Mouse (Mus musculus) T-helper 2 cell (primary cell): ENCODE data around the gene Pxmp2.

Experiments
- in situ Hi-C: fragments of 300-600 bp; cut with MboI, MseI; formaldehyde crosslinking; loops from one replicate; pipeline ENCODE4 v1.15.1; 2025; ENCODE audit warnings: high pct_unique_total_duplicates

Gene Pxmp2

GRCm38 (mm10) chr5:110285770-110286445 is at the start of gene Pxmp2, which contains the start of gene Pole:
Gene Pxmp2 (minus strand): TSS chr5:110286186.
Gene Pole (plus strand): TSS chr5:110286306.
- in situ Hi-C loops: loop anchor here (10.0 kb wide), 1 partner anchor 731 kb away; the partner anchor contains the start of gene Crlf2

GRCm38 (mm10) chr5:110330508-110330907 is 44.5 kb upstream of the Pxmp2 start:
- in situ Hi-C loops: no loop called here

DNA sequence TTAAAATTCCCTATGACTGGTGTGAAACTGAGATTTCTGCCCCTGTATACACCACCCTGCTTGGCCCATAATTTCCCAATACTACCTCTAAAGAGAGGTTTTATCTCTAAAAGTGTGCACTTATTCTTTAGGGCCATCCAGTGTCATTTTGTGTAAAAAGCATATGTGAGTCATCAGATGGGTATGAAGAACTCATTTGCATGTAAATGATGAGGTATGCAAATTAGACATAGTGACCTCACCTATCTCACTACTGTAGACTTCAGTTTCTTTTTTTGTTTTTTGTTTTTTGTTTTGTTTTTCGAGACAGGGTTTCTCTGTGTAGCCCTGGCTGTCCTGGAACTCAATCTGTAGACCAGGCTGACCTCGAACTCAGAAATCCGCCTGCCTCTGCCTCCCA is 27.1 kb upstream of the Pxmp2 start:
- in situ Hi-C loops: loop anchor here (25.0 kb wide), 1 partner anchor 1726 kb away; no protein-coding TSS in a partner anchor

DNA sequence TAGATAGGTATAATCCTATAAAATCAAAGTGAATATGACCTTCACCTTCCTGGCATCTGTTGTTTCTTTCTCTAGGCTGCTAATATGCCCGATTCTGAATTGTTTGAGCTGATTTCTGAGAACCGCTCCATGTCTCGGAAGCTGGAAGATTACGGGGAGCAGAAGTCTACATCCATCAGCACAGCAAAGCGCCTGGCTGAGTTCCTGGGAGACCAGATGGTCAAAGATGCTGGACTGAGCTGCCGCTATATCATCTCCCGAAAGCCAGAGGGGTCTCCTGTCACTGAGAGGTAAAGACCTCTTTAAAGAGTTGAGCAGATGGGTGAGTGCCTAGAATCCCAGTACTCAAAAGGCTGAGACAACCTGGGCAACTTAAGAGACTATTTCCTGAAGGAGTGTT is 22.9 kb upstream of the Pxmp2 start:
- in situ Hi-C loops: loop anchor here (10.0 to 25.0 kb wide), 2 partner anchors 406 to 1722 kb away; no protein-coding TSS in a partner anchor

- in situ Hi-C loops: loop anchor here (10.0 to 25.0 kb wide), 2 partner anchors 414 to 1713 kb away; no protein-coding TSS in a partner anchor
Measured at GRCm38 (mm10) chr5:110300591-110300990, 14.6 kb upstream of the Pxmp2 start.

DNA sequence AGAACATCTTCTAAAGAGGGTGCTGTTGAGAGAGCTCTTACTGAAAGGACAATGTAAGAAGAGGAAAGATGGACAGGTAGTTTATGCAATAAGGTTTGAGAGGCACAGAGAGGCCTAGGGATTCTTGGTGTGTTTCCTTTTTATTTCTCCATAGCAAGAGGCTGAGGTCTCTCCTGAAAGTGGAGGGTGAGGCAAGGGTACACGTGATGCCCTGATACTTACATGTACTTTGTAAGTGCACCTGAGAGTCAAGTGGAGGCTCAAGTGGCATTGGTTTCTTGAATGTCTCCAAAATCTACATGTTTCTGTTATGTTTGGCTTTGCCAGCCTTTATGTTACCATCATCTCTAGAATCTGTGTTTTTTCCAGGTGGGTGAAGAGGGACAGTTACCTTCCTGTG is 10.7 kb upstream of the Pxmp2 start:
- in situ Hi-C loops: no loop called here

DNA sequence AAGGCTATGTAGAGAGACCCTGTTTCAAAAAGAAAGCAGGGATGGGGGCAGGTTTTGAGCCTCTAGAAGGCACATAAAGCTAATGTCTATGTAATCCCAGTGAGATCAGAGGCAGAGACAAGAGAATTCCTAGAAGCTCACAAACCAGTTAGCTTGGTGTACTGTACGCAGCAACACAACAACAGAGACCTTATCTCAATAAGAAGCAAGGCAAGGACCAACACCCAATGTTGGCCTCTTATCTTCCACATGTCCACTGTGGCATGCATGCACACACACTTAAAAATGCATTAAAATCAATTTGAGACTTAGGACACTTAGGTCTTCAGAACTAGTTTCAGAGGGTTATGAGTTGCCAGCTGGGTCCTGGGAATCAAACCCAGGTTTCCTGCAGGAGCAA is 5.7 kb upstream of the Pxmp2 start:
- in situ Hi-C loops: no loop called here

GRCm38 (mm10) chr5:110287084-110287475 is 1.1 kb upstream of the Pxmp2 start:
- in situ Hi-C loops: loop anchor here (10.0 kb wide), 1 partner anchor 732 kb away; the partner anchor contains the start of gene Crlf2

DNA sequence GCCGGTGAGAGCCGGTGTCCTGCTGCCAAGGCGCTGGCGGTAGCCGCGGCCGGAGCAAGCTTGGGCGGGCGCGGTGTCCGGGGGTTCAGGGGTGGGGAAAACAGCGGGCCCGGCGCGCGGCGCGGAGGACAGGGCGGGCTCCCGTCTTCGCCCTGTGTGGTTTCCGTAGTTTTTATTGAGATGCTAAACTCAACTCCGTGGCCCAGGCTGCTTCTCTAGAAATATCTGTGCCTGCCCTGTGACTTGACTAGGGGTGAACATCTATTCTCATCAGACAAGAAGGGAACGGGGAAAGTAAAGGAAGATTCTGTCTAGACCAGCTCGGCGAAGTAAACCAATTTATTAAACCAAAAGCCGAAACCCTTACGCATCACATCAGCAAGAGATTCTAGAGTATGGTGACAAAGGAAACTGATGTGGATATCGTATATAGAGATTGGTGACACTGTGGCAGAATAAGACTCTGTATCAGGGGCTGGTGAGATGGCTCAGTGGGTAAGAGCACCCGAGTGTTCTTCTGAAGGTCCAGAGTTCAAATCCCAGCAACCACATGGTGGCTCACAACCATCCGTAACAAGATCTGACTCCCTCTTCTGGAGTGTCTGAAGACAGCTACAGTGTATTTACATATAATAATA is 579 bp upstream of the Pxmp2 start:
- in situ Hi-C loops: loop anchor here (10.0 kb wide), 1 partner anchor 732 kb away; the partner anchor contains the start of gene Crlf2

GRCm38 (mm10) chr5:110285156-110285555 is 830 bp downstream of the Pxmp2 start:
- in situ Hi-C loops: loop anchor here (10.0 kb wide), 1 partner anchor 730 kb away; the partner anchor contains the start of gene Crlf2

DNA sequence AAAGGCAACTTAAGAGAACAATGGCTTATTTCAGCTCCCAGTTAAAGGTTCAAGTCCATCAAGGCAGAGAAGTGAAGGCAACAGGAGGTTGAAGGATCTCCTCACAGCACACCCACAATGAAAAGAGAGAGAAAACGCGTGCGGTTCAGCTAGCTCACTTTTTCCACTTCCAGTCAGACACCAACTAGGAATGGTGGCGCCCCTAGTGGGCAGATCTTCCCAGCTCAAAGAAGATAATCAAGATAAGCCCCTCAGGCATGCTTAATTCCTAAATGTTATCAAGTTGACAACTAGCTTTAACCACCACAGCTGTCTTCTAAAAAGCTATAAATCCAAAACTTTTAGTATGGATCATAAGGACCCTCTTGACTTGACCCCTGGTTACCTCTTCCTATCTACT is 1.4 kb downstream of the Pxmp2 start:
- in situ Hi-C loops: loop anchor here (5.0 to 10.0 kb wide), 2 partner anchors 52 to 730 kb away; partner anchors contain the start of genes Ankle2 and Crlf2

DNA sequence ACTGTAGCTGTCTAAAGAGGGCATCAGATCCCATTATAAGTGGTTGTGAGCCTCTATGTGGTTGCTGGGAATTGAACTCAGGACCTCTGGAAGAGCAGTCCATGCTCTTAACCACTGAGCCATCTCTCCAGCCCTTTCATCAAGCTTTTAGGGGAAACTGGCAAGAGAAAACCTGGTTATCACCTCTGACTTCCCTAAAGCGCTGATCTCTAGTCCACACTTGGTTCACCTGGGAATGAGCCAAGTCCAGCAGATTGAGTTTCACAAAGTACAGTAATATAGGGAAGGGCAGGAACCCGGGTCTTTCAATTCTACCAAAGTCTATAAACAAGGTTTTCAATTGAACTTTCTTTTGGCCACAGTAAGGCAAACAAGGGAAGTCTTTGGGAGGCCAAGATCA is 4.0 kb downstream of the Pxmp2 start:
- in situ Hi-C loops: loop anchor here (5.0 to 10.0 kb wide), 2 partner anchors 50 to 727 kb away; partner anchors contain the start of genes Ankle2 and Crlf2

DNA sequence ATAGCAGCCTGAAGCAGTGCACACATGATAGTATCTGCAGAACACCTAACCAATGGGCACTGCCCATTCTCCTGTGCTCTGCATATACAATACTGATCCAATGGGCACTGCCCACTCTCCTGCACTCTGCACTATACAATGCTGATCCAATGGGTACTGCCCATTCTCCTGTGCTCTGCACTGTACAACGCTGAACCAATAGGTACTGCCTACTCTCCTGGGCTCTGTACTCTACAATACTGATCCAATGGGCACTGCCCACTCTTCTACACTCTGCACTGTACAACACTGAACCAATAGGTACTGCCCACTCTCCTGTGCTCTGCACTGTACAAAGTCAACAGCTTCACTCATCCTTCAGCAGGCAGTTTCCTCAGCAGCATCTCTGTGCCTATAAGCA is 9.1 kb downstream of the Pxmp2 start:
- in situ Hi-C loops: no loop called here

- in situ Hi-C loops: no loop called here
Measured at GRCm38 (mm10) chr5:110276391-110276790, 9.6 kb downstream of the Pxmp2 start.

DNA sequence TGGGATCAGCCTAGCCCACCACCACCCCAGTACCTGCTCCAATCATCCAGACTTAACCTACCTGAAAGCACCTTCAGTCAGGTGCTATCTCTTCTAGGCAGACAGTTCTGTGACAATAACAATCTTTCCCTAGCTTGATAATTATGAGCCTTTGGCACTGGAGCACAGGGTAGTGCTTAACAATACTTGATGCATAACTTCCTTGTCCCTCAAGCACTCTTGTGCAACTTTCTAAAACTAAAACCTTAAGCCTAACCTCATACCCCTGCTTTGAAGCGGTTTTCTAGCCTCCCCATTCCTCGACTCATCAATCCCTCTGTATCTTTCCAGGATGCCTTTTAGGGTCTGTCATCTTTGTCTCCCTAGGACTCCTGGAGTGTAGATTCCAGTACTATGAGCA is 11.1 kb downstream of the Pxmp2 start:
- in situ Hi-C loops: no loop called here

GRCm38 (mm10) chr5:110274147-110274546 is 11.8 kb downstream of the Pxmp2 start:
- in situ Hi-C loops: no loop called here

DNA sequence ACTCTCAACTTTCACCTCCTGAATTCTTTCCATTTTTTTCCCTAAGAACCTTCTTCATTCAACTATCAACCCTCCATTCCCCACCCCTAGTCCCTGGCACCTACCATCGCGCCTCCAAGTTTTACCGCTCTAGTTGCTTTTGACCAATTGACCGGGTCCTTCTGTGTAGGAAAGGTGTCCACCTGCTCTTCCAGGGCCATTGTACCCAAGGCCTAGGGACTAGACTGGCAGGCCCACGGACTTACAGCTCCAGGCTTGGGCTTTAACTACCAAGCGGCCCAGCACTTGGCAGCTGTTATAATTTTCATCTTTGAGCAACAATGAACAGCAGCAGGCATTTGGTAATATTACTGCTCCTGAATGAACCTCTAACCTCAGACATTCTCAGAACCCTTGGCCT is 15.7 kb downstream of the Pxmp2 start:
- in situ Hi-C loops: no loop called here

- in situ Hi-C loops: no loop called here
Measured at GRCm38 (mm10) chr5:110269141-110270101, 16.6 kb downstream of the Pxmp2 start, which contains the start of gene Pgam5. Gene Pgam5 (minus strand): TSS chr5:110269913.

DNA sequence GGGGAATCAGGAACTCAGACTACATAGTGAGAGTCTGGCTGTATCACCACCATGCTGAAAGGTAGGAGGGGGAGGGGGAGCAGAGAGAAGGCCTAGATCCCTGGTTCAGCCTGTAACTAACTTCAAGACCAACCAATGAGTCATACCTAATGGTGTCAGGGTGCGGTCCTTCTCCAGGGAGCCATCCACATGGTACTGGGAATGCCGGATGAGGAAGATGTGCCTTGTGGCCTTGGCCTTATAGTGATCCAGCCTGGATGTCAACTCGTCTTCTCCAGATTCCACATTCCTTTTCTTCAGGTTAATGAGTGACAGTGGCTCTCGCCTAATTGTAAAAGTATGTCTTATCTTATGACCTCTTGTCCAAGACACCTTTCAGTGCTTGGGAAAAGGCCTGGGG is 19.0 kb downstream of the Pxmp2 start:
- in situ Hi-C loops: no loop called here

GRCm38 (mm10) chr5:110244091-110244490 is 41.9 kb downstream of the Pxmp2 start:
- in situ Hi-C loops: no loop called here

GRCm38 (mm10) chr5:110232346-110232745 is 53.6 kb downstream of the Pxmp2 start:
- in situ Hi-C loops: loop anchor here (5.0 kb wide), 2 partner anchors 50 to 55 kb away; partner anchors contain the start of gene Golga3
